Mouse (Mus musculus) left cerebral cortex, postnatal 25 days (tissue): ENCODE data around the gene Tsc22d1. TPM values are rescaled to one million over a fixed set of nuclear protein-coding genes. Genes with fewer than 3 reads are reported as not detected.

Experiments used
- DNase-seq, 2 experiments: peaks; one replicate each; pipeline ENCODE4 v3.0.0; 2022; ENCODE audit warnings: low spot score in 2 of 2, mixed read lengths in 1 of 2
- intact Hi-C: fragments of 180-260 bp; cut with DNase I; formaldehyde crosslinking; loops from one replicate; pipeline ENCODE4 v1.15.1; 2025
- total RNA-seq, 2 experiments: library from RNA; stranded (reverse); gene quantifications; 2 replicates each; pipeline ENCODE4 v1.2.3; 2021

The Tsc22d1 gene
- total RNA-seq: 100 to 1,000 TPM; 565 to 602 TPM

- DNase-seq: peak in 1 of 2 experiments; percentile 55
- intact Hi-C loops: loop anchor here (1.0 to 10.0 kb wide), 3 partner anchors 36 to 570 kb away; partner anchors contain the start of gene Tpt1
Observed at GRCm38 (mm10) chr14:76414862-76415780, at the start of gene Tsc22d1. Gene Tsc22d1 (plus strand): TSS chr14:76414961.

GRCm38 (mm10) chr14:76373638-76374037 is 41.1 kb upstream of the Tsc22d1 start:
- intact Hi-C loops: no loop called here
- no peak for DNase-seq

GRCm38 (mm10) chr14:76374601-76375000 is 40.2 kb upstream of the Tsc22d1 start:
- intact Hi-C loops: no loop called here
- DNase-seq: peak in 1 of 2 experiments; percentile 11

- intact Hi-C loops: no loop called here
Observed at GRCm38 (mm10) chr14:76376561-76376960, 38.2 kb upstream of the Tsc22d1 start.

GRCm38 (mm10) chr14:76379411-76379810 is 35.4 kb upstream of the Tsc22d1 start:
- intact Hi-C loops: no loop called here
- DNase-seq: no peak

More at GRCm38 (mm10) chr14:76376561-76376960, 38.2 kb upstream of the Tsc22d1 start:
- no peak for DNase-seq

GRCm38 (mm10) chr14:76388025-76388424 is 26.7 kb upstream of the Tsc22d1 start:
- intact Hi-C loops: no loop called here
- no peak for DNase-seq

GRCm38 (mm10) chr14:76398251-76398650 is 16.5 kb upstream of the Tsc22d1 start:
- intact Hi-C loops: no loop called here
- DNase-seq: no peak

- intact Hi-C loops: no loop called here
- DNase-seq: no peak
Observed at GRCm38 (mm10) chr14:76402574-76402973, 12.2 kb upstream of the Tsc22d1 start.

GRCm38 (mm10) chr14:76409111-76409510 is 5.7 kb upstream of the Tsc22d1 start:
- intact Hi-C loops: no loop called here
- no peak for DNase-seq

DNA sequence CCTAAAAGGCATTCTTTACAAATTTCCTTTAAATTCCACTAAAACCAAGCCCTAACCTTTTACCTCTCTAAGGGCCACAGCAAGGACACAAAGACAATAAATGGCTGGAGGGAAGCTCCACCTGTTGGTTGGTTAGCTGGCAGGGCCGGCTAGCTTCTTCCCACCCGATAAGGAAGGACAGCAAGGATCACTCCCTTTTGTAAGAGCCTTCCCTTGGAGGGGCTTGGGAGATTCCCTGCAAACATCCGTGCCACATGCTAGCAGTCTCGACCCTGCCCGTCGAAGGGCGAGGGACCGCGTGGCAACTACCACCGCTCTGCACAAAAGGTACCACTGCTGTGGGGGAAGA is 1.0 kb upstream of the Tsc22d1 start:
- no peak for DNase-seq
- intact Hi-C loops: loop anchor here (1.0 to 10.0 kb wide), 3 partner anchors 37 to 569 kb away; partner anchors contain the start of gene Tpt1

GRCm38 (mm10) chr14:76414122-76414861 is 469 bp upstream of the Tsc22d1 start:
- DNase-seq: peak; percentile 96 to 98
- intact Hi-C loops: loop anchor here (1.0 to 10.0 kb wide), 3 partner anchors 37 to 569 kb away; partner anchors contain the start of gene Tpt1

GRCm38 (mm10) chr14:76415781-76416301 is 1.1 kb downstream of the Tsc22d1 start:
- intact Hi-C loops: loop anchor here (2.0 to 10.0 kb wide), 2 partner anchors 35 to 571 kb away; partner anchors contain the start of gene Tpt1
- peak; percentile 65 to 72 for DNase-seq

DNA sequence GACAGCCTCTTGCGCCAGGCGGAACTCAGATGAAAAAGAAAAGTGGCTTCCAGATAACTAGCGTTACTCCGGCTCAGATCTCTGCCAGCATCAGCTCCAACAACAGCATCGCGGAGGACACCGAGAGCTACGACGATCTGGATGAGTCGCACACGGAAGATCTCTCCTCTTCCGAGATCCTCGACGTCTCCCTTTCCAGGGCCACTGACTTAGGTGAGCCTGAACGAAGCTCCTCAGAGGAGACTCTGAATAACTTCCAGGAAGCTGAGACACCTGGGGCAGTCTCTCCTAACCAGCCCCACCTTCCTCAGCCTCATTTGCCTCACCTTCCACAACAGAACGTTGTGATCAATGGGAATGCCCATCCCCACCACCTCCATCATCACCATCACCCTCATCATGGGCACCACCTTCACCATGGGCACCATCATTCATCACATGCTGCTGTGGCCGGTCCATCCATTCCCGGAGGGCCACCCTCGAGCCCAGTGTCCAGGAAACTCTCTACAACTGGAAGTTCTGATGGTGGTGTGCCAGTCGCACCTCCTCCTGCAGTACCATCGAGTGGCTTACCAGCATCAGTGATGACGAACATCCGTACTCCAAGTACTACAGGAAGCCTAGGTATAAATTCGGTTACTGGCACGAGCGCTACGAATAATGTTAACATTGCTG is 1.7 kb downstream of the Tsc22d1 start:
- DNase-seq: no peak
- intact Hi-C loops: loop anchor here (10.0 kb wide), 1 partner anchor 572 kb away; the partner anchor contains the start of gene Tpt1

- intact Hi-C loops: loop anchor here (10.0 kb wide), 1 partner anchor 573 kb away; the partner anchor contains the start of gene Tpt1
- DNase-seq: peak; percentile 27 to 69
Observed at GRCm38 (mm10) chr14:76417346-76417745, 2.6 kb downstream of the Tsc22d1 start.

DNA sequence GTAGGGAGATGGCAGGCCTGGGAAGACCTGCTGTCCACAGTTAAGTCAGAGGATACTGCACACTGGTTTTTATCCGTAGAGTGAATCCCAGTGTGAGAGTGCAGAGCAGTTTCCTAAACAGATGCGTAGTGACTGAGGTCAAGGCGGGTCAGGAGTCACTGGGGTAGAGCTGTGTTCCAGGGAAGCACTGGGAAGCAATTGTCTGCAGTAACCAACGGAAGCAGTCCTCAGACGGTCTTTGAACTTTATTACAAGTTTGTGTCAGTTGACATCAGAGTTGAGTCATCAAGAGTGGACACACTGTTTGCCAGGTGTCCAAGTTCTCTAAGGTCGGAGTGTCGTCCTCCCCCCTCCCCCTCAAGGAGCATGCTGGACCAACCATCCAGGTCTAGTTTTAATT is 6.0 kb downstream of the Tsc22d1 start:
- intact Hi-C loops: no loop called here

DNA sequence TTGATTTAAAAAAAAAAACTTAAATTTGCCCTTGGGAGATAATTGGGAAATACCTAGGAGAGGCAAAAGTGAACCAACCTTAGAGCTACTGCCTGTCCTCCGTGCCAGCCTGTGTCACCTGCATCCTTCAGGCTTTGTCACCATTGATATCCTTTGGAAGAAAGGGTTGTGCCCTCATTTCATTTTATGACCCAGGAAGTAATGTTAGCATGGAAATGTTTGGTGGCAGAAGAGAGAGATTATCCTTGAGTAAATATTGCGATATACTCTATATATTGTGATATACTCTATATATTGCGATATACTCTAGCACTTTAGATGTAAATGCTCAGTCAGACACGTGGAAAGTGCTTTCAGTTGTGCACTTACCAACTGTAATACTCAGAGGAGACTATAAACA is 6.4 kb downstream of the Tsc22d1 start:
- no peak for DNase-seq
- intact Hi-C loops: no loop called here

More for the DNA sequence above, 6.0 kb downstream of the Tsc22d1 start:
- DNase-seq: no peak

DNA sequence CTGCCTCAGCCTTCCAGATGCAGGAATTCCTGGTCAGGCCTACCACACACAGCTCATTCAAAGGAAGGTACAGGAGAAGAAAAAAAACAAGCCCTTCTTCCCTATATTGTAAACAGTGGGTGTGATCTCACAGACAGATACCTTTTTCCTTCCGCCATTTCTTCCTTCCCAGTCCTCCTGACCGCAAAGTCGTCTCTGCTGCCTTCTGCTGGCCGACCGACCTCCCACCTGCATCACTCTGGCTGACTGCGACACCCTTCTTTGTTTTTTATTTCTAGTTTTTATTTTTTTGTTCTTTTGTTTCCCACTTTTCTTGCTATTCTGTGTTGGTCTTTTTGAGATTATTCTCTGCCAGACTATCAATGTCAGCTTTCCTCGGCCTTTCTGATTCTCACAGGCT is 10.7 kb downstream of the Tsc22d1 start:
- no peak for DNase-seq
- intact Hi-C loops: no loop called here

- DNase-seq: no peak
- intact Hi-C loops: no loop called here
Observed at GRCm38 (mm10) chr14:76425986-76426530, 11.3 kb downstream of the Tsc22d1 start.

GRCm38 (mm10) chr14:76428855-76429254 is 14.1 kb downstream of the Tsc22d1 start:
- intact Hi-C loops: no loop called here

More at GRCm38 (mm10) chr14:76428855-76429254, 14.1 kb downstream of the Tsc22d1 start:
- DNase-seq: no peak
